Mouse (Mus musculus): ENCODE data around the gene D6Ertd527e.

The D6Ertd527e gene

DNA sequence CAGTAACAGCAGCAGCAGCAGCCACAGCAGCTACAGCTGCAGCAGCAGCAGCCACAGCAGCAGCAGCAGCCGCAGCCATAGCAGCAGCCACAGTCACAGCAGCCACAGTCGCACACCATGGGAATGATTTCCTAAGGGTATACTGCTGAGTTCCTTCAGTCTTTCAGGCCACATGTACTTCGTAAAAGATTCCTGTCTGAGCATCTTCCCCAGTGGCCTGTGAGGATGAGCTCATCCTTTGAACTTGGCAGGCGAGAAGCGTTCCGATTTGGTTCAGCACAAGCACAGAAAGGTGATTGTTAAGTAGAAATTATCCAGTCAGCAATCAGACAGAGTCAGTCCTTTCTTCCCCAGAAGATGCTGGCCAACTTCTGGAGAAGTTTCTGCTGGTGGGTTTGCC is 7.6 kb downstream of the D6Ertd527e start:
- DNase-seq: no peak

DNA sequence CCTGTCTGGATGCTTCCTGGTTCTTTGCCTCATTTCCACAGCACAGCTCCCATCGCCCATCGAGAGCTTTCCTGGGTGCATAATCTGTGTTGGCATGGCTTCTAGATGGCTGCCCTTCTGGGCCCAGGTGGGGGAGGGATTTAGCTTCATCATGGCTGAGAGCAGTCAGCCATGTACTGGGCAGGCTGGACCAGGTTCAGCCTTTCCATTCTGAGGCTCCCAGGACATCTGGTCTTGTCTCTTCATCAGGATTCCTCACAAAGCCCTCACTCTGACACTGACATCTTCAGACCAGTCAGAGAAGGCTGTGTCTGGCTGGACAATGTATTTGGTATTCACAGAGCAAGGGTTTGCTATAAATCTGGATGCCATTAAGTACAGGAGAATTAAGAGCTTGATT is 11.4 kb downstream of the D6Ertd527e start:
- DNase-seq: no peak

DNA sequence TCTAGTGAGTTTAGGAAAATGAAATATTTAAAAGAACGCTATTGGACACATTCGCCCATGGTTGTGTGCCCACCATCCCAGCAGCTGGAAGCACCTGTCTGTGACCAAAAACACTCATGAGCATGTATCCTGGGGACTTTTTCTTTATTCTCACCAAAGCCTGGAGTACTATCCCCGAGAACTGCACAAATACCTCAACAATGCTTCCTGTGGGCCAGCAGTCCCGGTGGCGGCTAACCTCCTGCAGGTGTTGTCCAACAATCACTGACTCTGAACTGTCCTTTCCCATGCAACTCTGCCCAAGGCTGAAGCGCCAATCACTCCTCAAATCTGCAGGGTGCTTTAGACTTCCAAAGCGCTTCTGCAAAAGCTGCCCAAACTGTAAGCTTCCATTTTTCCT is 12.1 kb downstream of the D6Ertd527e start:
- DNase-seq: no peak

DNA sequence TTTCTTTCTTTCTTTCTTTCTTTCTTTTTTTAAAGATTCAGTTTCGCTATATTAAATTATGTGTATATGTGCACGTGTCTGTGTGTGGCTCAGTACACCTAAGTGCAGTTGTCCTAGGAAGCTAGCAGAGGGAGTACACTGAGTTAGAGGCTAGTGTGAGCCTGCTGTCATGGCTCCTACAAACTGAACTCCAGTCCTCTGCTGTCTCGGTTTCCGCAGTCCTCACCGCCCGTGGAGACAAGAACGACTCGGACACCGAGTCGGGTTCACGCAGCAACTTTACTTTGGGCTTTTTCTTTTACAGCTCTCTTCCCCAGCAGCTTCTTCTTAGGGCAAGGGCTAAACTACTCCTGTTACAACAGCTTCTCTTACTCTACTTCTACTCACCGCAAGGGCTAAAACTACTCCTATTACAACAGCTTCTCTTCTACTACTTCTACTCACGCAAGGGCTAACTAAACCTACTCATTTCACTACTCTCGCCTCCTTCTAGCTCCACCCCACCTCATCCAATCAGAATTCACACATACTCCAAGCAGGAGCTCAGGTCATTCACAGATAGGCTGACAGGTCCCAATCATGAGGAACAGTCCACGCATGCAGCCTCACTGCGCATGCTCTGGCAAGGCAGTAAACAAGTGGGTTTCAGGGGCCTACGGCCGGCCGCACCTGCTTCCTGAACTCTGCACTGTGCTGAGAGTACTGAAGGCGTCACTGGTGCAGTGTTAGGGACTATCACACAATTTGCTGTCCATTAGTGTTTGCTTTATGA is 14.7 kb downstream of the D6Ertd527e start:
- DNase-seq: no peak

DNA sequence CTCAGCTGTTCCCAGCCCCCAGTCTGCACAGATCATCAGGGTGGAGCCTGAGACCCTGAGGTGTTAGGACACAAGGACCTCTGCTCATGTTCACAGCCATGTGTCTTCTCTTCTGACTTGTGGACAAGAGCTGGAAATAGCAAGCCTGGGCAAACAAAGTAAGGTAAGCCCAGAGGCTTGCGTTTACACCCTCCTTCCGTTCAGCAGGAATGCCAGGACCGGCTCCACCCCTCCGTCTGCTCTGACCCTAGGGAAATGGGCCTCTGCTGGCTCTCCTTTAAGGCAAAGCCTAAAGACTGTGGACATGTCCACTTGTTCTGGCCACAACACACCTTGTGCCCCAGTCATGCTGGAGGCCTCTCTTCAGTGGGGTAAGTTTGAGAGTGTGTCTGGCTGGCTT is 15.4 kb downstream of the D6Ertd527e start:
- no peak for DNase-seq

DNA sequence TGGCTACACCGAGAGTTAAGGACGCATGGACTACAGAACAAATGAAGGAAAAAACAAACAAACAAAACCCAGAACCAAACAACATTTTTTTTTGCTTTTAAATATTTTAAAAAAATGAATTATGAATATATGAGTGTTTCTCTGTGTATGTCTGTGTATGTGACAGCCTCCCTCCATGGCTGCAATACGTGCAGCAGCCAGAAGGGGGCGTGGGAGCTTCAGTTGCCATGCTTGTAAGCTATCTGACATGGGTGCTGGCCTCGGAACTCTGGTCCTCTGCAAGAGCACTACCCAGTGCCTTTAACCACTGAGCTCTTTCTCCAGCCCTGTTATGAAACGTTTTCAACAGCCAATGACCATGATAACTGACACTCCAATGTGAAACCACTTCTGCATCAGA is 16.1 kb downstream of the D6Ertd527e start:
- no peak for DNase-seq

DNA sequence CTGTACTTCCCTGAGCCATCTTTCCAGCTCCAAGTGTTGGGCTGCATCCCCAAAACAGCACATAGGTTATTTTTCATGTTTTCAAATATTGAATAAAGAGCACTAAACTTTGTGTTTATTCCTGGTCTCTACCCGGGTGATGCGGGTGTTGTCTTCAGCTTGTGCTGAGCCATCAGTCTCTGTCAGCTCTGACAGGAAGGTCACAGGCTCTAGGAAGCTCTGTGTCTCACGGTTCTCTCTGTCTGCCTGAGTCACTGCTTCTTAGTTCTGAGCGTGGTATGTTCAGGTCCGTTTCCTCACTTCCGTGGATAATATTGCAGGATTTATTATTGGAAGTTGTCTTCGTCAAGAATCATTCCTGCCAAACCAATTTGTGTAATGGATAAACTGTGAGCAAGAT is 17.4 kb downstream of the D6Ertd527e start:
- no peak for DNase-seq

DNA sequence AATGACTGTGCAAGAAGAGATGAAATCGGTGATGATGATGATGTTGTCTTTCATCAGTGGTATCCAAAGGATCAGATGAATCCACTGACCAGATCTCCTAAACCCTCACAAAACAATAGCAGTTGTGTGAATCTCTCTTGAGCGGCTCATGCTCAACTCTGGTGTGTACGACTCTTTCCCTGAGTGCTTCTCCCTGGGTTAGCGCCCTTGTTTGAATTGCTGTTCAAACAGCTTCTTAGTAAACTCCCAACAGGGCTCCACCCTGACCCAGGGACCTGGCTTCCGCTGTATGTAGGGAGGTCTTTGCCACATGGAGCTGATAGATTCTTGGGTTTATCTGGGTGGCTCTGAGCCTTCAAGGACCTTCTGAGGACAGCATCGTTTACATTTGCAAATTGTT is 18.9 kb downstream of the D6Ertd527e start:
- DNase-seq: no peak

DNA sequence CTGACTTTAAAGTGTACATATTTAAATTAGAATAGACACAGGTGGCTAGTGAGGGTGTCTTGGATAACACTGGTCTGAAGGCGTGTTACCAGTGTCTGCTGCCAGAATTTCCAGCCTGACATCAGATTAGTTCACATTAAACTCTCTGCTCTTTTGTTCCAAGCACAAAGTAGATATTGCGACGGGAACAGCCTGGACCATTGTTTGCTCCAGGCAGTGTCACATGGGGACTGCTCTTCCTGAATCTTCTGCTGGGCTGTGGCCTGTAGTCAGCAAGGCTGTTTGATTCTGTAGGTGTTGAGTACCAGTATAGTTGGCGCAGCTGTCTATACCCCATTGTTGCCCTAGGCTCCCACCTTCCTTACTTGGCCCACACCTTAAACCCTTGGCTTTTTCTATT is 19.4 kb downstream of the D6Ertd527e start:
- DNase-seq: no peak

DNA sequence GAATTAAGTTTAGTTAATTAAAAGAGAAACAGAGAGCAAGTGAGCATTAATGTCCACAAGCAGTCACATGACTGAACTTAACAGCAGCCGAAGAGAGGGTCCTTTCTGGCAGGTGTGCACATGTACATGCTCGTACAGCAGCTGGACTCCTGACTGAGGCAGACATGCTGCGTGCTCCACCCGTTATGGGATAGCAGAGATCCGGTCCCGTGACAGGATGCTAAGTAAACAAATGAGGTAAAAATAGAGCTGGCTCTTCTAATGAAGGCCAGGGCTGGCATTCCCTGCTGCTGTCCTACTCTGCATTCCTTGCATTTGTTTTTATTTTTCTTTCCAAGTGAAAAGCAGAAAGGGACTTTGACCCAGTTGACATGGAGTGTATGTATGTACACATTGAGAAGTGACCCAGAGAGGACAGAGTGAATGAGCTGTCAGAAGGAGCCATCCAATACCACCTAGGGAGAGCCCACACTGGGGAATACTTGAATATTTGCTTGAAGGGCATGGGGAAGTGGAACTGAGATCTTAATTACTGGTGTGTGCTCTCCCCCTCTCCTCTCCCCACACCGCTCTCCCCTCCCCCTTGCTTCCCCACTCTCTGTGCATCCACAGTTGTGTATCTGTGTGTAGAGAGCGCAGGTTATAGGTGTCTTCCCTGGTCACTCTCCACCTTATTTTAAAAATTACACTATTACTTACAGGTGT is 22.7 kb downstream of the D6Ertd527e start:
- DNase-seq: no peak

DNA sequence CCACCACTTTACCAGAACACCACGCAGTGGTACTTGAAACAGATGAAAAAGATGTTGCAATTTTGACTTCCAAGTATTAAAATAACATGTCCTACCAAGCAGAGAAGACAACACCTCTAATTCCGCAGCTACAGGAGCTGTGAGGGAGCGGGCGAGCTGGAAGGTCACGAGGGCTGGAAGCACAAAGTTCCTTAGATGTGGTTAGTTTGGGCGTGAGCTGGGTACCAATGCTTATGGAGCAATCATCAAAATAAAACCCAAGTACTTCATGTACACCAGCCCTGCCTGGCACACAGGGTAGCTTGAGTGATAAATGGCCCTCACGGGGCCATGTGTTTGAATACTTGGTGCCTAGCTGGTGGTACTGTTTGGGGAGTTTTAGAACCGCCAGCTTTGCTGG is 25.3 kb downstream of the D6Ertd527e start:
- DNase-seq: no peak

DNA sequence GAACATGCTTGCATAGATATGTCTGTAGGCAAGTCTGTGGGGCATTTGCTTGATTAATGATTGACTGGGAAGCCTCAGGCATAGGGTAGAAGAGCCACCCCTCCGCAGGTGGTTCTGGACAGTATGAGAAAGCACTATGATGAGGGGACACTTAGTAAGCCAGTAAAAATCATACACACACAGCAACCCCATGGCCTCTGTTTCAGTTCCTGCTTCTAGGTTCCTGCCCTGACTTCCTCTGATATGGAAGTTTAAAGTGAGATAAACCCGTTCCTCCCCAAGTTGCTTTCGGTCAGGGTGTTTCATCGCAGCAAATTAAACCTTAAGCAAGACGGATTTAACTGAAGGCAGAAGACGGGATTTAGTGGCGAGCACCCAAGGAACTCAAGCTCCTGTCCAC is 26.1 kb downstream of the D6Ertd527e start:
- no peak for DNase-seq

DNA sequence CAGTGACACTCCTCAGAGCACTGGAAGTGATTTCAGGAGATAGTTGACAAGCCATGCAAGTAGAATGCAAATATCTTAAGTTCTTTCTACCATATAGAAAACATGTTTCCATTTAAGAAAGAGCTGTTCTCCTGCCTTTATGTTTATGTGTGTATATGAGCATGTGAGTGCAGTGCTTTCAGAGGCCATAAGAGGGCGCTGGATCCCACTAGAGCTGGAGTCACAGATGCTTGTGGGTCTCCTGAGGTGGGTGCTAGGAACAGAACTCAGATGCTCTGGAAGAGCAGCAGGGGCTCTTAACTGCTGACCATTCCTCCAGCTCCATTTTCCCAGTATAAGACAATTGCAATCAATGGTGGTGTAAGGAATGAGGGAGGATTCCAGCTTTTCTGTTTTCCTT is 26.5 kb downstream of the D6Ertd527e start:
- DNase-seq: no peak

DNA sequence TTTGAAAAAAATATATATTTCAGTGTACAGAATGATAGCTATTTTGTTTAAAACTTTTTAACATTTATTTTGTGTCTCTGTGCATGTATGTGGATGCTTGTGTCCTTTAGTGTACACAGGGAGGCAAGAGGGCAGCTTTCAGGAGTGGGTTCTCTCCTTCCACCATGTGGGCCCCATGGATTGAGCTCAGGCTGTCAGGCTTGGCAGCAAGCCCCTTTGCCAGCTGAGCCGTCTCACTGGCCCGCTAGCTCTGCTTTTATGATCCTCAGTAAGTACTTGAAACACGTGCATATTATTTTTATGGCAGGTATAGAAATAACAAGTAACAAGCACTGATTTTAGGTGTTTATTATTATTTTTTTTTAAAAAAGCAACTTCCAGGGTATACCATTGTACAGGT is 29.0 kb downstream of the D6Ertd527e start:
- no peak for DNase-seq

DNA sequence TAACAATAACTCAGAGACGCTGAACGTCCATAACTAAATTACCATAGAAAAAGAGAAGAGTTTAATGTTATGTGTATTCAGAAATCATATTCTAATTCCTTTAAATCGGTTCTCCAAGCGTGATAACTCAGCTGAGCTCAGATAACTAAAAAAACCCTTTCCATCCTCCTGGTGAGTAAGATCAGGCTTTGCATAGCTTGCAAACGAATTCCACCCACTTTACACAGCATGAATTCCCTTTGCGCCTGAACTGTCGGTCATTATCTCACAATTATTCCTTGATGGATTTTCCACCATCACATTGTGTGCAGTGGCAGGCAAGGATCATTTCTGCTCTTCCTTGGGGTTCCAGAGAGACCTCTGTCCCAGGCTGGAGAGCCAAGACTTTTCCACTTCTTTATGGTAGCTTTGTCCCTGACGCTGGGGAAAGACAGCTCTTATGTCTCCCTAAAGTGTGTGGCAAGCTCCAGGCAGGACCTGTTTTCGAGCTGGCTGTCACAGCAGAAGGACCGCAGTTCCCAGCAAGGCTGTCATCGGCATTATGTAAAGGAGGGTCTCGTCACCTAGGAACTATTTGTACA is 29.5 kb downstream of the D6Ertd527e start:
- no peak for DNase-seq

DNA sequence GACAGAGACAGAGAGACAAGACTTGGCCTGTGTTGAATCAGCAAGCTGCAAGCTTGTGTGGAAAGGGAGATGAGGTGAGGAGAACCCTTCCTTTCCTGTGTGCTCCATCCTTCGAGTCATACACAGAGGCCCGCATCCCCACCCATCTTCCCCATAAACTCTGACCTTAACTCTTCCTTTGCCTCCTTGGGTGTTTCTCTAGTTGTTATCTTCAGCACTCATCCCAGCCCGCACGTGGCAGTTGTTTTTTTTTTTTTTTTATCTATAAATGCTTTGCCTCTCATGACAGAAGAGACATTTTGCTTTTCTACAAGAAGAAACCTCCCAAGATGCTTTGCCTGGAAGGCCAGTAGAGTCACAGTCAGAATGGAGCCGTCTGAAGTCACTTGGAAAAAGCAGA is 33.9 kb downstream of the D6Ertd527e start:
- no peak for DNase-seq

DNA sequence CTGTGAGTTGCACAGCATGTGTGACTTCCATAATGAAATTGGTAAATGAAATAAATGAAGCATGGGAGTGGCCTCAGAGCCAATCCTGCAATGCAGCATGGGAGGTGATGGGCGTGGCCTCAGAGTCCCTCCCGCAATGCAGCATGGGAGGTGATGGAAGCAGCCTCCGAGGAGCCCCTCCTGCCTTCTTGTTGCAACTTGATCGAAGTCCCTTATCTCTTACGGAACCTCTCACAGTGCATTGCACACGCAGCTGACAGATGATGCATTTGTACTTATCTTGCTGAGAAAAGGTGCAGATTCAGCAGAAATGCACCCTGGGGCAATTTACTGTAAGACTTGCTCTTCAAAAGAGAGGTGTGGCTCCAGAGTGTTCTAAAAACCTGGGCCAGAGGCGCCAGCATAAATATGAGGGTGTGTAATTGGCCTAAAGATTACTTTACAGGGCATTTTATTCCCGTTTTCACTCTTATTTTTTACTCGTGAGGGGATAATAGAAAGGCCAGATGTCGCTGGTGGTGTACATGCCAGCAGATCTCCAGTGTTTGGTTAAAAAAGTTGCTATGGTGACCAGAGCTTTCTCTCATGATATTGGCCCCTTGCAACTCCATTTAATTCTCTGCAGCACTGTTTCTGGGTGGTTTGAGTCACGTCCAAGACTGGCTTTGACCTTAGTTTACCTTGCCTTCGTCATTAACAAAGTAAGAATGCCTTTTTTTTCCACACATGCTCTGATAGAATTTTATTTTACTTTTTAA is 35.4 kb downstream of the D6Ertd527e start:
- no peak for DNase-seq

DNA sequence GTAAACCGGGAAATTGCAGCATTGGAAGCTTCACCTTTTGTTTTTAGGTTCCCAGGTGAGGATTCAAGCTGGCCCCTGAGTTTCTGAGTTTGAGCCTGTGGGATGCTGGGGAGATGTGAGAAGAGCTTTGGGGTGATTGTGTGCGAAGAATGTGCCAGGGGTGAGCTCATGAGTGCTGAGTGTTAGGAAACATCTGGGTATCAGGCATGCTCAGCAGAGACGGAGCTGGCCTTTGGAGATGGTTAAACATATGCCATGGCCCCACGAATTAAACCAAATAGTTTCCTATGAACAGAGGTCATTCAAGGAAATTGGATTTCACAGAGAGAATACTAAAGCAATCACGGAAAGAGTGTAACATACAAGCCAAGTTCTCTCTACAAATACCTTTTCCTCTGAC is 37.7 kb downstream of the D6Ertd527e start:
- no peak for DNase-seq

DNA sequence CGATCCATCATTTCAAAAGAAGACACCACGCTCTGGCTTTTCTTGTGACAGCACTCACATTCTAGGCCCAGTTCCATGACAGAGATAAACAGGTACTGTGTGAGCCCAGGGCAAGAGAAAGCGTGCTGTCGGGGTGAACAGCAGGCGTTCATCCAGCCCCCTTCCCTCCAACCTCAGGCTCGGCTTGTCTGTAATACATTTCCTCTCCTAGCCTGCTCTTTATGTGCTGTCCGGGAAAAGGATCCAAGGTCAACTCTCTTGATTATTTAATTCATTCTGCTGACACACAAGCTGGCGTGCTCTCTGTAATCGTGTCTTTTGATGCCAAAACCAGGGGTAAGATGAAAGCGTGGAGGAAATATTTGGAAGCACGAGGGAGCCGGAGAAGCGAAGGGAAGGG is 39.0 kb downstream of the D6Ertd527e start:
- DNase-seq: no peak

DNA sequence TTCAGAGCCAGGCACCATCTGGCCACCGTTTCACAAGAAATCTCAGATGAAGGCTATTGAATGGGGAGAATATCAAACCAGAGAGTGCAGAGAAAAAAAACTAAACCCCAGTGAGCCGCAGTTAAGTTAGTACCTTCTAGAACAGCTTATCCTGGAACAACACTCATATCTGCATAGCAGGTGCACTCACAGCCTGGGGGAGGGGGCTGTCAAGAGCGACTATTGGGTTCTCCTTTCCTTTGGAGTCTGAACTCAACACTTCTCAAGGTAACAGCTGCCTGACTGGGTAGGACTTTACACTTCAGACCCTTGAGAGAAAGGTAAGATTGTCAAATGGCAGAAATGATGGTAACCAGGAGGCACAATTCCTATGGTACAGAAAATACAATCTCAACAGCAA is 43.4 kb downstream of the D6Ertd527e start:
- DNase-seq: no peak

DNA sequence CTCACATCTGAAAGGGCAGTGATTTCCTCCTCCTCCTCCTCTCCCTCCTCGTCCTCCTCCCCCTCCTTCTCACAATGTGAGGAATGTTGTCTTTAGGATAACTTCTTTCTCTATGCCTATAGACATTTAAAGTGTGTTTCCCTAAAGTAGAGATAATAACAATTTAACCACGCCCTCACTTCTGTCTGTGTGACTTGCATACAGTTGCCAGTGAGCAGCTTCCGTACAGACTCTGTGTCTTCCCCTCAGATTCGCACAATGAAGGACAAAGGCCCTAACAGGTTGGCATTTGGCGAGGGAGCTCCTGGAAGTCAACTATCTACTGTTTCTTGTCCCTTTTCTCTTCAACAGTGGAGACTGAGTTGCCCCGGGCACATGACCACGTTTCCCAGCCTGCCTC is 45.9 kb downstream of the D6Ertd527e start:
- no peak for DNase-seq

DNA sequence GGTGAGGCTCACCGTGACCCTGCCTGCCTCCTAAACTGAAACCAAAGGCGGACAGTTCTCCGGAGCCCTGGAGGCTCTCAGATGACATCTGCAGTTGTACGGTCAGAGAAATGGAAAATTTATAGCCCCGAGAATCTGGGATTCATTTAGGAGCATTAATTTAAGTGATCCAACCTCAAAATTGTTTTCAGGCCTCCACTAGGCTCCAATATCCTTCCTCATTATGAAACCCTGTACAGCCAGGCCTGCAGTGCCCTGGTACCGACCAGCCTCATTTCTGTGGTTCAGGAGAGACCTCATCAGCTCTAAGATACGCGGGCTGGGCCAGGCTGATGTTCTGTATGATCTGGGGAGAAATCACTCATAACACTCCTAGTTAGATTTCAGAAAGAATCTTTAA is 46.9 kb downstream of the D6Ertd527e start:
- DNase-seq: no peak

DNA sequence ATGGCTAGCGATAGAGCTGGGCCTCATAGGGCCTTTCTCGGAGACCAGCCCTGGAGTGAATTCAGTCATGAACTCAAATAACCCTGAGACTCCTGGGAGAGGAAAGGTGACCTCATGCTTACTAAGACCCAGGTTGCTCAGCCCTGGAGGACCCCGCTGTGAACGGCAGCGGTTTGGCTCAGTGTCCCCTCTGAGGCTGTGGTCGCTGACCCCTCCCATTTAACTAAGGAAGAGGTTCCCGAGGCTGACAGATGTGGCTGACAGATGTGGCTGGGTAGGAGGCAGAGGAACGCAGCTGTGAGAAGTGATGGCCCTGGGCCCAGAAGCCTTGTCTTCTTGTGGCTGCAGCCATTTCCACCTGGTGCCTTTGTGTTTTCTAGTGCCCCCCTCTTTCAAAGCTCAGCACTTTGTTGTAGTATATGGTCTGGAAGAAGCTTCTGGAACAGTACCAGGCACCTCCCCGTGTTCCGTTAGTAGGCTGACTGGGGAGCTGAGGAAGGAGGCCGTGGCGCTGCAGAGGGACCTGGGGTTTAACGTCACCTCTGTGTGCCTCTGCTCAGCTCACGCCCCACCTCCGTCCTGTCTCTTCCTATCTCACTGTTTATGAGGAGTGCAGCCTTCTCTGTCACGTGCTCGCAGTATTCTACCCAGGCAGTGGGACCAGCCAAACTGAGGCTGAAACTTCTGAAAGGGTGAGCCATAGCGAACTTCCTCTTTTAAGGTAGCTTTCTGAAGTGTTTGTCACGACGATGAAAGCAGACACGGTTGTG is 48.1 kb downstream of the D6Ertd527e start:
- no peak for DNase-seq
